In the genomic region with DNA sequence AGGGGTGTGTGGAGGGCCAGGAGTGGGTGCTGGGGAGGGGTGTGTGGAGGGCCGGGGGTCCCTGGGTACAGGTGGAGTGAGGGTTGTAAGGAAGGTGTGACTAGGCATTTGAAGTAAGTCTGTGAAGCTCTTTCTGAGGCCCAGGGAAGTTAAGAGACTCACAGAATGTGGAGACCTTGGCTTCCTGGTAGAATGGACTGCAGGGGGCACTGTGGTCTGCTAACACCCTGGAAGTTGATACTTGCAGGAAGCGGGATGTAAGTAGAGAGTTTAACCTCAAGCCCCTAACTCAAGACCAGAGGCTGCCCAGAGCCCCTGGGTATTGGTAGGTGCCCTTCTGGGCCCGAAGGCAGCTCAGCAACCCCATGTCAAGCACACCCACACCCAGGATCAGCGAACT, we compare ENCODE assay signal across 7 mouse cellular contexts. TPM values are rescaled to one million over a fixed set of nuclear protein-coding genes. Genes with fewer than 3 reads are reported as not detected.
DNase-seq lines count a peak whose midpoint lies in the region; ATAC-seq and TF ChIP-seq lines count a peak whose summit lies in the region.

No protein-coding gene starts in this region.

- H3K27ac ChIP-seq in midbrain, embryonic 10.5 days (replicated peaks) = no peak overlapping the region
- H3K27ac ChIP-seq in midbrain, embryonic 16.5 days (ENCODE audit: low read length) = no peak overlapping the region
- no peak overlapping the region for H3K27ac ChIP-seq in cortical plate, adult 2 months (ENCODE audit: insufficient read depth, low read length)
- no peak overlapping the region for H3K27ac ChIP-seq in limb, embryonic 11.5 days (replicated peaks; ENCODE audit: low read depth, low read length)
- H3K27ac ChIP-seq in neural tube, embryonic 15.5 days (replicated peaks) = no peak overlapping the region

- WGBS in midbrain, embryonic 10.5 days = 44% methylated on average over 4 of the region's 4 CpGs
- 37% methylated on average over 4 of the region's 4 CpGs for WGBS in midbrain, embryonic 16.5 days
- 36% methylated on average over 4 of the region's 4 CpGs for WGBS in limb, embryonic 11.5 days
- WGBS in neural tube, embryonic 15.5 days = 50% methylated on average over 4 of the region's 4 CpGs

- no peak for TF ChIP-seq POLR2A in cortical plate, adult 2 months (IDR thresholded peaks at IDR 0.05; ENCODE audit: extremely low read depth, insufficient read depth, low read length)

- H3K27me3 ChIP-seq in midbrain, embryonic 10.5 days (ENCODE audit: low read depth, poor library complexity, severe bottlenecking) = peaks cover 82% of the 10 kb centered on the region
- peaks cover 8% of the 10 kb centered on the region for H3K27me3 ChIP-seq in midbrain, embryonic 16.5 days (ENCODE audit: control insufficient read depth, insufficient read depth, low read depth, low read length)
- peaks cover 17% of the 10 kb centered on the region for H3K27me3 ChIP-seq in limb, embryonic 11.5 days (ENCODE audit: control insufficient read depth, insufficient read depth, low read length)
- peaks cover 52% of the 10 kb centered on the region for H3K27me3 ChIP-seq in neural tube, embryonic 15.5 days (replicated peaks)

- H3K4me3 ChIP-seq in midbrain, embryonic 10.5 days = no peak overlapping the region
- H3K4me3 ChIP-seq in midbrain, embryonic 16.5 days (ENCODE audit: low read depth, low read length) = no peak overlapping the region
- H3K4me3 ChIP-seq in cortical plate, adult 2 months (ENCODE audit: insufficient read depth, low read length) = no peak overlapping the region
- no peak overlapping the region for H3K4me3 ChIP-seq in limb, embryonic 11.5 days (ENCODE audit: low read depth, low read length)
- H3K4me3 ChIP-seq in neural tube, embryonic 15.5 days (replicated peaks) = no peak overlapping the region

- DNase-seq in midbrain, embryonic 10.5 days (ENCODE audit: low spot score) = peak; percentile 61
- peak; percentile 85 for DNase-seq in NIH3T3 (ENCODE audit: low read depth)
- peak; percentile 77 for DNase-seq in heart, postnatal 4 days
- peak; percentile 82 for DNase-seq in limb, embryonic 11.5 days (ENCODE audit: low spot score)

- no peak overlapping the region for H3K9ac ChIP-seq in midbrain, embryonic 16.5 days (ENCODE audit: low read depth, low read length)
- no peak overlapping the region for H3K9ac ChIP-seq in limb, embryonic 11.5 days (ENCODE audit: low read length)
- no peak overlapping the region for H3K9ac ChIP-seq in neural tube, embryonic 15.5 days (replicated peaks)

- no peak overlapping the region for H3K4me2 ChIP-seq in midbrain, embryonic 16.5 days (ENCODE audit: low read length)
- no peak overlapping the region for H3K4me2 ChIP-seq in limb, embryonic 11.5 days (ENCODE audit: low read depth, severe bottlenecking)
- no peak overlapping the region for H3K4me2 ChIP-seq in neural tube, embryonic 15.5 days

- ATAC-seq in midbrain, embryonic 16.5 days = no peak
- ATAC-seq in limb, embryonic 11.5 days (ENCODE audit: insufficient number of reproducible peaks, low FRiP score, low TSS enrichment, low read depth) = no peak
- ATAC-seq in neural tube, embryonic 15.5 days (ENCODE audit: low FRiP score) = peak; percentile 43

- no peaks in the 10 kb centered on the region for H3K9me3 ChIP-seq in midbrain, embryonic 10.5 days (replicated peaks)
- no peaks in the 10 kb centered on the region for H3K9me3 ChIP-seq in midbrain, embryonic 16.5 days (replicated peaks; ENCODE audit: control insufficient read depth, low read length, poor library complexity, severe bottlenecking)
- no peaks in the 10 kb centered on the region for H3K9me3 ChIP-seq in limb, embryonic 11.5 days (ENCODE audit: control insufficient read depth, low read length)
- no peaks in the 10 kb centered on the region for H3K9me3 ChIP-seq in neural tube, embryonic 15.5 days (replicated peaks)

- H3K4me1 ChIP-seq in midbrain, embryonic 10.5 days = peaks cover 32% of the 10 kb centered on the region
- H3K4me1 ChIP-seq in midbrain, embryonic 16.5 days (ENCODE audit: control insufficient read depth, insufficient read depth, low read length) = peaks cover 23% of the 10 kb centered on the region
- H3K4me1 ChIP-seq in cortical plate, adult 2 months (ENCODE audit: control insufficient read depth, insufficient read depth, low read length) = no peaks in the 10 kb centered on the region
- H3K4me1 ChIP-seq in limb, embryonic 11.5 days (ENCODE audit: control insufficient read depth, insufficient read depth, low read length) = no peaks in the 10 kb centered on the region
- peaks cover 29% of the 10 kb centered on the region for H3K4me1 ChIP-seq in neural tube, embryonic 15.5 days

- TF ChIP-seq CTCF in cortical plate, adult 2 months (IDR thresholded peaks at IDR 0.05; ENCODE audit: extremely low read depth, insufficient read depth, low read length) = peak; percentile 68

- no peaks in the 10 kb centered on the region for H3K36me3 ChIP-seq in midbrain, embryonic 10.5 days
- no peaks in the 10 kb centered on the region for H3K36me3 ChIP-seq in midbrain, embryonic 16.5 days (ENCODE audit: control insufficient read depth, insufficient read depth, low read length)
- no peaks in the 10 kb centered on the region for H3K36me3 ChIP-seq in limb, embryonic 11.5 days (ENCODE audit: control insufficient read depth, insufficient read depth, low read length)
- H3K36me3 ChIP-seq in neural tube, embryonic 15.5 days = no peaks in the 10 kb centered on the region

RNA-seq across cellular contexts. Expression of a gene that starts 56.2 kb away (rescaled TPM):
- polyA plus RNA-seq in midbrain, embryonic 10.5 days (2016; fragmentation: Nextera tagmentation; extraction: Ambion mirVana) = 0.61 and 0.72 TPM in 2 replicates
- 3.4 and 4.5 TPM in 2 replicates for polyA plus RNA-seq in midbrain, embryonic 16.5 days (2015; fragmentation: Nextera tagmentation; extraction: Ambion mirVana)
- 2.2 and 2.7 TPM in 2 replicates for polyA plus RNA-seq in cortical plate, adult 2 months (2012; rRNA removed)
- not detected for total RNA-seq in heart, postnatal 4 days (2021)
- 0.52 and 0.91 TPM in 2 replicates for polyA plus RNA-seq in limb, embryonic 11.5 days (2014; fragmentation: Nextera tagmentation; extraction: Ambion mirVana)
- 1.7 and 1.8 TPM in 2 replicates for polyA plus RNA-seq in neural tube, embryonic 15.5 days (2015; fragmentation: Nextera tagmentation; extraction: Ambion mirVana)

RNA-seq across cellular contexts. Expression of a gene that starts 56.7 kb away (rescaled TPM):
- polyA plus RNA-seq in midbrain, embryonic 10.5 days (2016; fragmentation: Nextera tagmentation; extraction: Ambion mirVana) = 1.7 and 3.2 TPM in 2 replicates
- 1.8 and 2.8 TPM in 2 replicates for polyA plus RNA-seq in midbrain, embryonic 16.5 days (2015; fragmentation: Nextera tagmentation; extraction: Ambion mirVana)
- 0.29 and 0.38 TPM in 2 replicates for polyA plus RNA-seq in cortical plate, adult 2 months (2012; rRNA removed)
- total RNA-seq in heart, postnatal 4 days (2021) = under 1 TPM; 0.59 to 0.71 TPM
- 1.7 and 2.0 TPM in 2 replicates for polyA plus RNA-seq in limb, embryonic 11.5 days (2014; fragmentation: Nextera tagmentation; extraction: Ambion mirVana)
- 1.5 TPM in 2 replicates for polyA plus RNA-seq in neural tube, embryonic 15.5 days (2015; fragmentation: Nextera tagmentation; extraction: Ambion mirVana)
